Mouse (Mus musculus): ENCODE measurements around the gene Armc9.

- TF ChIP-seq E2F4 (IDR thresholded peaks at IDR 0.05; ENCODE audit: insufficient replicate concordance, low read depth, low read length) (no peak), ZC3H11A (IDR thresholded peaks at IDR 0.05; ENCODE audit: low read depth, low read length) (no peak), EP300 (IDR thresholded peaks at IDR 0.05; ENCODE audit: low read length) (no peak)
These were observed 5.5 kb downstream of the Armc9 start for GRCm38 (mm10) chr1:86160059-86160458.

Measured in CH12.LX (cell line).